Mouse (Mus musculus): ENCODE results near the gene Dock2.

DNA sequence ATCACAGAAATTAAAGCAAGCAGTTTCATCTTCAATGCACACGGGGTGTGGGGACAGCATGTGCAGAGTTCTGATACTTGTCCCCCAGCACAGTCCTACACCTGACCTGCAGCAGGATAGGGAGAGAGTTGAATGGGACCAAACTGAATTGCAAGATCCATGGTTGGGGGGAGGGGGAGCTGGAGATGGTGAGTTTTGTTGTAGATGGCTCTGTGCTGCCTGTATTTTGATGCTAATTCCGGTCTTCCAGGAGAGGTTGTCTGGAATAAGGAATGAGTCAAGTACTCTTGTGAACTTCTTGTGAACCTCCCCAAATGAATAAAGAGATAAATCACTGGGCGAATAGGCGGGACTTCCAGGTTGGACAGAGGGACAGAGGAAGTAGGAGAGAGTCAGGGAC is 289.0 kb downstream of the Dock2 start:
- TF ChIP-seq POLR2A (IDR thresholded peaks at IDR 0.05; ENCODE audit: borderline replicate concordance, extremely low read depth, low read depth, low read length) (no peak), CTCF (IDR thresholded peaks at IDR 0.05; ENCODE audit: insufficient read depth, low read length) (no peak)

Data from lung, adult 2 months (tissue).